Mouse (Mus musculus) fibroblast of lung, adult 2 months (primary cell): ENCODE results near the gene Igsf9.

Experiments used
- DNase-seq: peaks from one replicate; pipeline ENCODE4 v3.0.0-alpha.2; 2011; ENCODE audit warnings: low read depth

Igsf9 gene

GRCm38 (mm10) chr1:172519644-172520043 lies 38.1 kb downstream of the Igsf9 start:
- DNase-seq, result no peak

GRCm38 (mm10) chr1:172520576-172521440 lies 39.2 kb downstream of the Igsf9 start, which contains the start of gene Cfap45:
Gene Cfap45 (plus strand): TSS chr1:172520801.
- DNase-seq, result no peak

DNA sequence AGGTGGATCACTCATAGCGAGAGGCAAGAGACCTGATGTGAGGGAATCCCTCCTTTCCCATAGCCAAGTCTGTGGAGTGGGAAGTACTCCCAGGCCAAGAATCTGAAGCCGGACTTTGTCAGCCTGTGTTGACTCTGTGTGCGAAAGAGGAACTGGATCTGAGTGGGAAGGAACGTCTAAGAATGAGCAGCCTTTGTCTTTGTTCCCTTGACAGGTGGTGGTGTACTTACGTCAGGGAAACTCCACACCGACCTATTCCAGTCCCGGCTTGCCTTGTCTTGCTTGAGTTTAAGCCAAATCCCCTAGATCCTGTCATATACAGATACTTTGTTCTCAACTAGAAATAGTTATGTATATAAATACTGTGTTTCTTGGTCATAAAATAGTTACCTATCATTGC lies 40.9 kb downstream of the Igsf9 start:
- DNase-seq, result no peak

DNA sequence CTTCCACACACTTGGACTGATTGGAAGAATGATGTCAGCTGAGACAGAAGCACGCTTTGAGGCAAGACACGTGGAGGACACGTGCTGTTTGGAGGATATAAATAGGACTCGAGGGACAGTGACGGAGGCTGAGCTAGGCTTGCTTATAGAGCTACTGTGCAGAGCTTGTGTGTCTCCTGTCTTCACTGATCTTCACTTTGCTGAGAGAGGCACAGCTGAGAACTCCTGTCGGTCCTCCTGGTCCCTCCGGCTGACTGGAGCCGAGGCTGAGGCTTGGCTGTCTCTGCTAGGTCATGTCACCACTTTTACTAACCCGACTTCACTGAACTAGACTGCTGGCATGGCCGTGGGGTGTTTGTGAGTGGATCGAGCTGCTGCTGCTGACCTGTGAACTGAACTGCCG lies 42.1 kb downstream of the Igsf9 start:
- DNase-seq, result no peak

DNA sequence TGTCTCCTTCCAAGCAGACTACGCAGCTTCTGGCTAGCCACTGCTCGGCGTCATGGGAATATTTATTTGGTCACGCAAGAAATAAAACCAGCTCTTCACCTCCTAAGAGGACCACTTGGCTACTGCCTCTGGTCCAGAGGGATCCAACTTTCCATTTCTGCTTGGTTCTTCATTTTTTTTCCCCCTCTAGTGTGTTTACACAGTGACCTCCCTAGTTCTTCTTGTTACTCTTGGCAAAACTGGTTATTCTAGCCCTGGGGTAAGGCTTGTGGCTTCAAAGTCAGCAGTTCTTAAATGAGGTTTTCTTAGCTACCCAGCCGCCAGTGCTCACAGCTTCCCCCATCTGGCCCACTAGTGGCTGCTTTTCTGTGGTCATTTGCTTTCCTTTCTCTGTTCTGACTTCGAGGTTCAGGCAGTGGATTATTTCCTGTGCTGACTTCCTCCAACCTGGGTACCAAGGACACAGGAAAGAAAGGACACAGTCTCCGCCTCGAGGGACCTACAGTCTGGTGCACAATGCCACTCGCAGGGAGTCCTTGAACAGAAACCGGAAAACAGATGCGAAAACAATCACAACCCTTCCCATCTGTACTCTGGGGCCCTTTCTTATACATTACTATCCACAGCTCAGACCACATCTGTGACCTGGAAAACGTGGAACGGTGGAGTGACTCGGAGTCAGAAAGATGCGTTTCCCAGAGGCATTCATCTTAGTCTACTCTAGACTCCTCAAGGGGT lies 43.6 kb downstream of the Igsf9 start:
- peak; percentile 80 for DNase-seq

GRCm38 (mm10) chr1:172525971-172526370 lies 44.4 kb downstream of the Igsf9 start:
- no peak for DNase-seq

GRCm38 (mm10) chr1:172526380-172527081 lies 44.9 kb downstream of the Igsf9 start:
- DNase-seq, result no peak

DNA sequence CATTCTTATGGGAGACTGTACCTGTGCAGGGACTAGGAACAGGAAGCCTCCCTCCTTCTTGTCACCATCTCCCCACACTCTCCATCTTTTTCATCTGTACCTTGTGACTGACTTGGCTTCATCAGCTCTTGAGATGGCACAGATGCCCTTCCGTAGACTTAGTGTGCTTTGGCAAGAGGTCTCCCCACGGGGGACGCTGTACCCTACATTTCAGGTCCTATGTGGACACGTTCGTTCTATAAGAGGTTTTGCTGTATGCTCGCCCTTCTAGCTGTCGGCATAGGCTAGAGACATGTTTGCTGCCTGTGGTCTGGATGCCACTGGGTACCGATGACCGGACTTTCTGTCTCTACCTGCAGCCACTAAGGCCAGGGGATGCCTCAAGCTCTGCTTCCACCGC lies 45.8 kb downstream of the Igsf9 start:
- DNase-seq, result no peak

DNA sequence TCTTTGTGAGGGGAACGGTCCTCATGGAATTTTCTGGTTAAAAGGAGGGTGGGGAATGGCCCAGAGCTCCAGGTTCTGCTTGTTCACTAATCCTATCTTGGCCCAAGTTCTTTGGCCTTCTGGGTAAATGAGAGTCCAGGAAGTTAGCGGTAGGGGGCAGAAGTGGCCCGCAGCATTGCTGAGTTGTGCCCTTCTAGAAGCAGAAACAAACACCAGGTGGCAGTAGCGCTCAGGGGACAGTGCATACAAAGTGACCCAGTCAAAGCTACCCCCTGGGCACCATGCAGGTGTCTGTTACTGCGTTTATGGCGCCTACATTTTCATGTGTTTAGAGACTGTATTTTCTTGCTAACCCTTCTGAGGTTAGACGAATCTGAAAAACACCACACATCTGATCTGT lies 47.1 kb downstream of the Igsf9 start:
- DNase-seq, result peak; percentile 73

DNA sequence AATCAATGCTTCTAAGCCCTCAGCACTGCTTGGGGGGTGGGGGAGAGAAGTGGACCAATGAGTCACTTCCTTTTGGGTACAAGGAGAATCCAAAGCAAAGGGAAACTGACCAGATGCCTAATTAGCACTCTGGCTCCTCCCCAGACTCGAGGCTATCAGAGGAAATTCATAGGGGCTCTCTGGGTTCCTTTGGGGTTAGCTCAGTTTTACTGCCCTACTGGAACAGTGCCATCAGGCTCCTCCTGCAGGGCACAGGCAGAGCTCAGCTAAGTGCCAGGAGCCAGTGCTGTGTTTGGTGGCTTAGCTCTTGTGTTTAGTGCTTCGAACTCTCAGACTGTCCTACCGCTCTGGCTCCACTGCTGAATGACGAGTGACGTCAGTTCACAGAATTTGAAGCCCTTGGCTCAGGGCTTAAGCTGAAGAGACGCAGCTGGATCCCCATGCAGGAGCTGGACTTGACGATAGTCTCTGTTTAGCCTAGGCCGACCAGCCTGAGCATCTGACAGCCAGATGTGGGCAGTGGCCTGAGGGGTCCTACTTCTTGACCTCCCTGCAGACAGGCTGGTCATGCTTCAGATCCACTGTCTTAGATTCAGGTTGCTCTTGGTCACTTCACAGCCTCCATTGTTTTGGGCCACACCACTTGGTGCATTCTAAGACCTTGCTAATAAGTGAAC lies 49.1 kb downstream of the Igsf9 start:
- DNase-seq, result no peak

DNA sequence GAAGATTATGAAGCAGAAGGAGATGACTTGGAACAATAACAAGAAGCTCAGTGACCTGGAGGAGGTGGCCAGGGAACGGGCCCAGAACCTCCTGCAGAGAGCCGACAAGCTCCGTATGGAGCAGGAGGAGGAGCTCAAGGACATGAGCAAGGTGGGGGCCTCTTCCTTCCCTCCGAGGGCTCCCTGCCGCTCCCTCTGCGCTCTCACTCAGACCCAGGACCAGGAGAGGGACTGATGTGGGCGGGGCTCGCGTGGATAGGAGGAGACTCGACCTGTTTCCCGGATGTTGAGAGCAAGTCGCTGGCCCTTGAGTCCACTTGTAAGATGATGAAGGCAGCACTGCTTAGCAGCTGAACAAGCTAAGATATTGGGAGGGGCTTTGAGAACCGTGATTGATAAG lies 51.0 kb downstream of the Igsf9 start:
- no peak for DNase-seq

GRCm38 (mm10) chr1:172535116-172535515 lies 53.5 kb downstream of the Igsf9 start:
- no peak for DNase-seq

GRCm38 (mm10) chr1:172539827-172540226 lies 58.2 kb downstream of the Igsf9 start:
- DNase-seq, result no peak

- DNase-seq, result no peak
Observed at GRCm38 (mm10) chr1:172540283-172540820, 58.8 kb downstream of the Igsf9 start.

- no peak for DNase-seq
Observed at GRCm38 (mm10) chr1:172546062-172546461, 64.5 kb downstream of the Igsf9 start.
